8 mouse cellular contexts compared by ENCODE assay signal in the genomic region with DNA sequence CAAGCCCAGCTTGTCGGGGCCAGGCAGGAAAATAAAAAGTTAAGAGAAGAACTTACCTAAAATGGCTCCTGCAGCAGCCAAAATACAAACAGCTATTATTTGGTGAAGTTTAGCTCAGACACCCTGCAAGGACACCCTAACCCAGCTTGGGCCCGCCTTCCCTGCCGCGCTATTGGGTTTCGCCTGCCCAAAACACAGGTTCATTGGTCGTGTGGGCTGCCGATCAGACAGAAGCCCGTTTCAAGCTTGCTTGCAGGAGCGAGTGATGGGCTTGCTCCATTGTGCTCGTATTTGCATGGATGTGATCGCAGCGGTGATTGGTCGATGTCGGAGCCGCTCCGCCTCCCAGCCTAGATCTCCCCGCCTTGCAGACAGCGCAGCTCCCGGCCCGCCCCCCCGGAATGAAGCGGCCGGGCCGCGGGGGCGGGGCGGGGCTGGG. TPM values are rescaled to one million over a fixed set of nuclear protein-coding genes. Genes with fewer than 3 reads are reported as not detected.
DNase-seq lines count a peak whose midpoint lies in the region; ATAC-seq lines count a peak whose summit lies in the region.

A gene (minus strand): TSS at position 143 of the 439 bp plus-strand sequence.

- under 1% methylated on average over 27 of the region's 27 CpGs for WGBS in hindbrain, embryonic 16.5 days
- WGBS in macrophage (ENCODE audit: missing documents) = 2% methylated on average over 16 of the region's 27 CpGs

- no peaks in the 10 kb centered on the region for H3K9me3 ChIP-seq in hindbrain, embryonic 16.5 days (ENCODE audit: control insufficient read depth, low read length)

- H3K27me3 ChIP-seq in hindbrain, embryonic 16.5 days (replicated peaks; ENCODE audit: control insufficient read depth, insufficient read depth, low read length) = no peaks in the 10 kb centered on the region

- H3K9ac ChIP-seq in hindbrain, embryonic 16.5 days (ENCODE audit: low read depth, low read length) = peak within 1 kb of the TSS; percentile 92

- H3K27ac ChIP-seq in hindbrain, embryonic 16.5 days (ENCODE audit: low read depth, low read length) = peak within 1 kb of the TSS; percentile 96
- no peak within 1 kb of the TSS for H3K27ac ChIP-seq in macrophage

- peak; percentile 97 for DNase-seq in WW6 (ENCODE audit: low read depth, low spot score)
- DNase-seq in cerebellum, postnatal 4 days (ENCODE audit: low spot score in 2 of 2) = peak; percentile 95 to 98
- peak; percentile 99 for DNase-seq in gastrocnemius, adult 18-20 months (ENCODE audit: low spot score)
- peak; percentile 99 for DNase-seq in left cerebral cortex, adult 18-20 months (ENCODE audit: low spot score in 2 of 2)
- DNase-seq in right cerebral cortex, adult 18-20 months = peak; percentile 99
- DNase-seq in urinary bladder, postnatal 10 days (ENCODE audit: low spot score) = peak; percentile 96

- H3K79me2 ChIP-seq in macrophage (ENCODE audit: inconsistent target) = peaks cover 42% of the 10 kb centered on the region

- no peaks in the 10 kb centered on the region for H3K36me3 ChIP-seq in hindbrain, embryonic 16.5 days (ENCODE audit: control insufficient read depth, insufficient read depth, low read length)
- no peaks in the 10 kb centered on the region for H3K36me3 ChIP-seq in macrophage (ENCODE audit: inconsistent target)

- peak; percentile 99 for ATAC-seq in hindbrain, embryonic 16.5 days

- H3K4me1 ChIP-seq in hindbrain, embryonic 16.5 days (ENCODE audit: control insufficient read depth, insufficient read depth, low read depth, low read length) = peaks cover 23% of the 10 kb centered on the region

- H3K4me2 ChIP-seq in hindbrain, embryonic 16.5 days (ENCODE audit: low read length) = peak within 1 kb of the TSS; percentile 68

- peak within 1 kb of the TSS; percentile 81 for H3K4me3 ChIP-seq in hindbrain, embryonic 16.5 days (ENCODE audit: low read length)
- peak within 1 kb of the TSS; percentile 37 for H3K4me3 ChIP-seq in macrophage (ENCODE audit: inconsistent target)

RNA-seq across cellular contexts. Expression of the gene that starts here (rescaled TPM):
- 10 to 100 TPM; 12.0 to 15.4 TPM for total RNA-seq in gastrocnemius, adult 18-20 months (2021)
- 27.2 and 29.8 TPM in 2 replicates for polyA plus RNA-seq in hindbrain, embryonic 16.5 days (2015; fragmentation: Nextera tagmentation; extraction: Ambion mirVana)
- 10 to 100 TPM; 54.4 to 66.7 TPM for total RNA-seq in left cerebral cortex, adult 18-20 months (2021)
- 100 to 1,000 TPM in 22 of 26 experiments, 10 to 100 TPM in 4; 75.6 to 269 (median 161) TPM for total RNA-seq in macrophage (2018; cell fraction: chromatin; rRNA removed)
- total RNA-seq in macrophage (2018; cell fraction: cytosol; rRNA removed) = 10 to 100 TPM in 16 of 26 experiments, 1 to 10 TPM in 10; 6.2 to 15.9 (median 10.6) TPM
- total RNA-seq in macrophage (2018; cell fraction: nucleus; rRNA removed) = 100 to 1,000 TPM in 5 of 26 experiments, 10 to 100 TPM in 21; 27.3 to 141 (median 59.2) TPM
- polyA plus RNA-seq in macrophage (2018) = 8.6 to 11.0 TPM (median 9.0 TPM) in 3 replicates
